Mouse (Mus musculus) thymus, adult 2 months (tissue): ENCODE data around the gene Sytl4. TPM values are rescaled to one million over a fixed set of nuclear protein-coding genes. Genes with fewer than 3 reads are reported as not detected.

Experiments used
- DNase-seq: peaks from one replicate; pipeline ENCODE4 v3.0.0; 2021
- H3K27ac ChIP-seq: fragments of 200-500 bp; 2 replicates; pipeline ENCODE4 v1.5.1; 2012; ENCODE audit warnings: low read length, control low read depth; ENCODE audit not compliant: control insufficient read depth, insufficient read depth
- H3K27me3 ChIP-seq: fragments of 200-500 bp; 2 replicates; pipeline ENCODE4 v1.6.1; 2012; ENCODE audit warnings: mild to moderate bottlenecking, low read length, moderate library complexity, mixed read lengths; ENCODE audit not compliant: control insufficient read depth, insufficient read depth
- H3K36me3 ChIP-seq: fragments of 200-500 bp; 2 replicates; pipeline ENCODE4 v1.6.1; 2012; ENCODE audit warnings: mild to moderate bottlenecking, low read length, moderate library complexity; ENCODE audit not compliant: control insufficient read depth, insufficient read depth
- H3K4me1 ChIP-seq: fragments of 200-500 bp; replicated peaks from 2 replicates; pipeline ENCODE4 v1.6.1; 2012; ENCODE audit warnings: low read length; ENCODE audit not compliant: control insufficient read depth, insufficient read depth
- H3K4me3 ChIP-seq: fragments of 200-500 bp; 2 replicates; pipeline ENCODE4 v1.5.1; 2012; ENCODE audit warnings: mild to moderate bottlenecking, low read length, control low read depth, moderate library complexity; ENCODE audit not compliant: control insufficient read depth, insufficient read depth
- CTCF ChIP-seq: fragments of 200-500 bp; IDR thresholded peaks from 2 replicates; pipeline ENCODE4 v1.5.1; 2012; ENCODE audit warnings: mild to moderate bottlenecking, control low read depth, low read length, moderate library complexity, borderline replicate concordance; ENCODE audit not compliant: control insufficient read depth, poor library complexity, insufficient read depth; ENCODE audit errors: extremely low read depth
- POLR2A ChIP-seq: fragments of 200-500 bp; IDR thresholded peaks from 2 replicates; pipeline ENCODE4 v1.6.1; 2012; ENCODE audit warnings: mild to moderate bottlenecking, low read length, control low read depth, moderate library complexity; ENCODE audit not compliant: control insufficient read depth, poor library complexity, insufficient read depth; ENCODE audit errors: extremely low read depth
- WGBS: fragments of 180-500 bp; shearing (Covaris S2); methylation state at CpG from one replicate; pipeline ENCODE4 v1.1.7; 2018; 5-methylcytosine and 5-hydroxymethylcytosine counted together
- polyA plus RNA-seq: library from polyadenylated mRNA; depleted of rRNA; stranded (reverse); fragments of >200 nt; gene quantifications from 2 replicates; pipeline ENCODE4 v1.2.3, GENCODE M21; 2012

Gene Sytl4
- polyA plus RNA-seq, 1 experiment = 0.27 TPM

- 87% methylated on average over 1 of the region's 1 CpGs for WGBS
- TF ChIP-seq CTCF = no peak
- no peak for TF ChIP-seq POLR2A
- DNase-seq = no peak
- Histone ChIP-seq H3K4me3 (no peak overlapping the region), H3K4me1 (no peaks in the 10 kb centered on the region), H3K27ac (no peak overlapping the region), H3K27me3 (no peaks in the 10 kb centered on the region), H3K36me3 (no peaks in the 10 kb centered on the region)
Measured at GRCm38 (mm10) chrX:133939561-133939960, 42.1 kb downstream of the Sytl4 start.

- H3K27ac ChIP-seq = no peak overlapping the region
- DNase-seq = no peak
- H3K36me3 ChIP-seq = no peaks in the 10 kb centered on the region
- WGBS = 85% methylated on average over 4 of the region's 4 CpGs
- TF ChIP-seq CTCF = no peak
- TF ChIP-seq POLR2A = no peak
- H3K4me1 ChIP-seq = no peaks in the 10 kb centered on the region
- no peak overlapping the region for H3K4me3 ChIP-seq
- H3K27me3 ChIP-seq = no peaks in the 10 kb centered on the region
Measured at GRCm38 (mm10) chrX:133936605-133937225, 44.9 kb downstream of the Sytl4 start.

GRCm38 (mm10) chrX:133931302-133932013 is 50.2 kb downstream of the Sytl4 start:
- DNase-seq = peak; percentile 35
- Histone ChIP-seq H3K36me3 (no peaks in the 10 kb centered on the region), H3K27me3 (no peaks in the 10 kb centered on the region), H3K4me1 (no peaks in the 10 kb centered on the region), H3K4me3 (no peak overlapping the region), H3K27ac (no peak overlapping the region)
- no peak for TF ChIP-seq POLR2A
- TF ChIP-seq CTCF = no peak
- 72% methylated on average over 11 of the region's 12 CpGs for WGBS

GRCm38 (mm10) chrX:133926760-133927159 is 54.9 kb downstream of the Sytl4 start:
- no peaks in the 10 kb centered on the region for H3K36me3 ChIP-seq
- no peaks in the 10 kb centered on the region for H3K4me1 ChIP-seq
- 45% methylated on average over 5 of the region's 5 CpGs for WGBS
- H3K27ac ChIP-seq = no peak overlapping the region
- TF ChIP-seq CTCF (no peak), POLR2A (no peak)
- no peak for DNase-seq
- H3K4me3 ChIP-seq = no peak overlapping the region
- no peaks in the 10 kb centered on the region for H3K27me3 ChIP-seq

GRCm38 (mm10) chrX:133921187-133921586 is 60.4 kb downstream of the Sytl4 start:
- Histone ChIP-seq H3K27me3 (no peaks in the 10 kb centered on the region), H3K36me3 (no peaks in the 10 kb centered on the region), H3K4me1 (no peaks in the 10 kb centered on the region), H3K4me3 (no peak overlapping the region), H3K27ac (no peak overlapping the region)
- TF ChIP-seq CTCF = no peak
- TF ChIP-seq POLR2A = no peak
- DNase-seq = no peak
- WGBS = 72% methylated on average over 4 of the region's 4 CpGs

- no peak overlapping the region for H3K27ac ChIP-seq
- TF ChIP-seq POLR2A = no peak
- TF ChIP-seq CTCF = no peak
- DNase-seq = no peak
- no peaks in the 10 kb centered on the region for H3K27me3 ChIP-seq
- 87% methylated on average over 7 of the region's 7 CpGs for WGBS
- no peak overlapping the region for H3K4me3 ChIP-seq
- no peaks in the 10 kb centered on the region for H3K36me3 ChIP-seq
- H3K4me1 ChIP-seq = no peaks in the 10 kb centered on the region
Measured at GRCm38 (mm10) chrX:133914219-133914618, 67.4 kb downstream of the Sytl4 start.
